ENCODE assay signal across 7 mouse cellular contexts in the genomic region with DNA sequence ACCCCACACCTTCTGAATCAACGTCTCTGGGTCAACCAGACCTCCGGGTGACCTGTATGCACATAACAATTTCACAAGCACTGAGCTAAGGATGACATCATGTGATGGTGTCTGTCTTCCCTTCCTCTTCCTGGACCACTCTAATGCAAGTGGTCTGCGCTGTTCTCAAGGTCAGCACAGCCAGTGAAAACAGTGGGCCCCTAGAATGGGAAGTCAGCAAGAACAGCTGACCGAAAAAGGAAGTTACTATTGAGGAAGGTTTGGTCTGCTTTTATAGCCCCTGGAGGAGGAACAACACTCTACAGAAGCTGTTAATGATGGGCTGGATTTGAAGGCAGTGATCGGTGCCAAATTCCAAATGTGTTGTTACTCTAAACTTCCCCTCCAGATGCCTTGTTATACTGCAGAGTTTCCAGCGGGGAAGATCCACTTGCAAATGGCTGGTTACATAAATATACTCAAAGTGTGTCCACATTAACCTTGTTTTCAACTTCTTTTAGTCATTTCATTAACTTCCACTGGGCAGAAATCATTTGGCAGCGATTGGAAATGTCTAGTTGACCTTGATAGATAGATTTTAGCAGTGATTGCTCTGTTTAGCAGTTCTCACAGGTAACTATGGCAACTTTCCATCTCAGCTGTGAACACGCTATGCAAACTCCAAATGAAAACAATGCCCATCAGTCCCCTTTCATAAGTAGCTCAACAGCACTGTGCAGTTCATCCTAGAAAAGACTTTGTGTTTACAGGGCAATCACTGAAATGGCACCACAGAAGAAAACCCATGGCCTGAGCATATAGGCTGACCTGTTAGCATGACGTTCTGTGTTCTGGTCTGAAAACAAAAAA.
DNase-seq lines count a peak whose midpoint lies in the region.

No protein-coding gene starts in this region.

- peak; percentile 54 to 73 for DNase-seq in right cerebral cortex, postnatal 10 days (ENCODE audit: low spot score in 2 of 2)
- DNase-seq in right cerebral cortex, postnatal 4 days, result no peak
- DNase-seq in frontal cortex, postnatal 36 days (ENCODE audit: low spot score in 2 of 2), result peak; percentile 14 to 52
- peak; percentile 32 for DNase-seq in kidney, postnatal 10 days
- peak; percentile 54 to 62 for DNase-seq in lung, postnatal 4 days
- no peak for DNase-seq in ovary, postnatal 36 days (ENCODE audit: low spot score)
- no peak for DNase-seq in ovary, postnatal 14 days (ENCODE audit: low spot score)

Comparison
In these comparisons a context has a peak if more than half of its experiments do, and no peak if none do; other contexts are left out.
1. DNase-seq: peak in right cerebral cortex, postnatal 10 days (2 of 2), frontal cortex, postnatal 36 days (2 of 2), kidney, postnatal 10 days (single experiment) and lung, postnatal 4 days (2 of 2); none in right cerebral cortex, postnatal 4 days (single experiment), ovary, postnatal 36 days (single experiment) and ovary, postnatal 14 days (single experiment).